Mouse (Mus musculus) bone marrow macrophage, adult 2 months (primary cell): ENCODE measurements around the gene Rundc1.

Experiments used
- CTCF ChIP-seq: IDR thresholded peaks from 2 replicates; pipeline ENCODE4 v1.5.1; 2012; ENCODE audit warnings: low read depth, mild to moderate bottlenecking, low read length, moderate library complexity
- POLR2A ChIP-seq: IDR thresholded peaks from 2 replicates; pipeline ENCODE4 v1.6.1; 2012; ENCODE audit warnings: mild to moderate bottlenecking, low read depth, low read length, borderline replicate concordance

DNA sequence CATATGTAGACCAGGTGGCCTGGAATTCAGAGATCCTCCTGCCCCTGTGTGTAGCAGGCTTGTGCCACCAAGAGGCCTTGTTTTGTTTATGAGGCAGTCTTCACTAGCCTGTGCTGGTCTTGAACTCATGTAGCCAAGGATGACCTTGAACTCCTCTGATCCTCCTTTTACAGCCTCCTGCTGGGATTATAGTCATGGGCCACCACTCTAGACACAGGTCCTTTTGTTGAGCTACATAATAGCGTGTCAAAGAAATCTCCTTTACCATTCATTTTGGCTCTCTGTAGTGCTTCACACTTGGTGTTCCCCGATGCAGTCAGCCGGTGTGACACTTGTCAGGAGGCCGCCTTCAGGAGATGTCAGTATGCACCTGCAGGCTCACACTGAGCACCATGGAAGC lies 12.0 kb downstream of the Rundc1 start:
- no peak for TF ChIP-seq POLR2A
- no peak for TF ChIP-seq CTCF
